Mouse (Mus musculus) MEL (cell line): Measurements from ENCODE around the gene Pdk2. TPM values are rescaled to one million over a fixed set of nuclear protein-coding genes. Genes with fewer than 3 reads are reported as not detected.

ENCODE experiments used
- DNase-seq: peaks from one replicate; pipeline ENCODE4 v3.0.0; 2011; ENCODE audit warnings: low read depth, low spot score
- H3K27ac ChIP-seq: 2 replicates; pipeline ENCODE4 v1.5.1; 2012; ENCODE audit warnings: low read depth, mild to moderate bottlenecking, control low read depth, low read length, moderate library complexity; ENCODE audit not compliant: control insufficient read depth
- H3K27me3 ChIP-seq, 2 experiments: fragments of 150-350 bp in 1 of 2; sonication (generic) in 1 of 2; 2 replicates each; pipeline ENCODE4 v1.6.1; 2012; ENCODE audit warnings: low read length in 2 of 2, mild to moderate bottlenecking in 2 of 2, improper control_type of control experiment in 1 of 2, moderate library complexity in 1 of 2; ENCODE audit not compliant: insufficient read depth in 2 of 2, control insufficient read depth in 1 of 2
- H3K36me3 ChIP-seq, 2 experiments: 2 replicates each; pipeline ENCODE4 v1.6.1; 2012 to 2014; ENCODE audit warnings: low read length in 2 of 2, improper control_type of control experiment in 1 of 2, inconsistent platforms in 1 of 2, mild to moderate bottlenecking in 1 of 2; ENCODE audit not compliant: insufficient read depth in 2 of 2, control insufficient read depth in 1 of 2
- H3K4me1 ChIP-seq, 2 experiments: fragments of 150-350 bp in 1 of 2; sonication (generic) in 1 of 2; 2 replicates each; pipeline ENCODE4 v1.6.1; 2012; ENCODE audit warnings: low read length in 2 of 2, improper control_type of control experiment in 1 of 2, mild to moderate bottlenecking in 1 of 2; ENCODE audit not compliant: insufficient read depth in 2 of 2, control insufficient read depth in 1 of 2
- H3K4me3 ChIP-seq, 2 experiments: fragments of 150-350 bp in 1 of 2; sonication (generic) in 1 of 2; 2 replicates each; pipeline ENCODE4 v1.5.1; 2012; ENCODE audit warnings: low read depth in 2 of 2, low read length in 2 of 2, mild to moderate bottlenecking in 2 of 2, moderate library complexity in 2 of 2, control low read depth in 1 of 2, improper control_type of control experiment in 1 of 2; ENCODE audit not compliant: control insufficient read depth in 1 of 2, insufficient read depth in 1 of 2
- H3K79me2 ChIP-seq: 2 replicates; pipeline ENCODE4 v1.6.1; 2012; ENCODE audit warnings: mild to moderate bottlenecking, low read length, moderate library complexity; ENCODE audit not compliant: control insufficient read depth, poor library complexity, insufficient read depth
- H3K9ac ChIP-seq: 2 replicates; pipeline ENCODE4 v1.6.1; 2012; ENCODE audit warnings: low read depth, mild to moderate bottlenecking, control low read depth, low read length, moderate library complexity; ENCODE audit not compliant: control insufficient read depth, poor library complexity, severe bottlenecking
- H3K9me3 ChIP-seq: fragments of 150-350 bp; sonication (generic); replicated peaks from 2 replicates; pipeline ENCODE4 v1.6.1; 2012; ENCODE audit warnings: mild to moderate bottlenecking, low read length, improper control_type of control experiment, moderate library complexity; ENCODE audit not compliant: insufficient read depth
- BHLHE40 ChIP-seq: IDR thresholded peaks from 2 replicates; pipeline ENCODE4 v1.6.1; 2012; ENCODE audit warnings: low read depth, mild to moderate bottlenecking, inconsistent platforms, low read length, improper control_type of control experiment, borderline replicate concordance
- CHD1 ChIP-seq: IDR thresholded peaks from 2 replicates; pipeline ENCODE4 v1.6.1; 2012; ENCODE audit warnings: low read depth, mild to moderate bottlenecking, inconsistent platforms, low read length, improper control_type of control experiment
- CHD2 ChIP-seq: IDR thresholded peaks from 2 replicates; pipeline ENCODE4 v1.6.1; 2011; ENCODE audit warnings: low read length, improper control_type of control experiment
- CTCF ChIP-seq, 3 experiments: IDR thresholded peaks in 2 of 3; conservative IDR thresholded peaks in 1 of 3; 2 replicates each; pipeline ENCODE4 v1.5.1; 2011 to 2012; ENCODE audit warnings: low read length in 3 of 3, low read depth in 2 of 3, mild to moderate bottlenecking in 2 of 3, improper control_type of control experiment in 1 of 3, inconsistent platforms in 1 of 3, mixed read lengths in 1 of 3, moderate library complexity in 1 of 3; ENCODE audit not compliant: control insufficient read depth in 1 of 3, insufficient read depth in 1 of 3, poor library complexity in 1 of 3, severe bottlenecking in 1 of 3
- ELF1 ChIP-seq: IDR thresholded peaks from 2 replicates; pipeline ENCODE4 v1.6.1; 2014; ENCODE audit warnings: low read depth, mild to moderate bottlenecking, inconsistent platforms, low read length, improper control_type of control experiment, moderate library complexity
- ETS1 ChIP-seq: IDR thresholded peaks from 2 replicates; pipeline ENCODE4 v1.6.1; 2012; ENCODE audit warnings: low read depth, mild to moderate bottlenecking, inconsistent platforms, low read length, improper control_type of control experiment, moderate library complexity
- GATA1 ChIP-seq: IDR thresholded peaks from 2 replicates; pipeline ENCODE4 v1.6.1; 2011; ENCODE audit warnings: low read depth, low read length, improper control_type of control experiment
- JUND ChIP-seq: IDR thresholded peaks from 2 replicates; pipeline ENCODE4 v1.6.1; 2011; ENCODE audit warnings: low read depth, mild to moderate bottlenecking, improper control_type of control experiment, low read length
- KAT2A ChIP-seq: conservative IDR thresholded peaks from 2 replicates; pipeline ENCODE4 v1.6.1; 2012; ENCODE audit warnings: low read depth, low read length, improper control_type of control experiment, inconsistent platforms
- MAFK ChIP-seq: IDR thresholded peaks from 2 replicates; pipeline ENCODE4 v1.6.1; 2011; ENCODE audit warnings: low read depth, mild to moderate bottlenecking, low read length, improper control_type of control experiment, borderline replicate concordance
- MAZ ChIP-seq: IDR thresholded peaks from 2 replicates; pipeline ENCODE4 v1.6.1; 2012; ENCODE audit warnings: low read depth, mild to moderate bottlenecking, inconsistent platforms, low read length, improper control_type of control experiment
- MXI1 ChIP-seq: IDR thresholded peaks from 2 replicates; pipeline ENCODE4 v1.6.1; 2011; ENCODE audit warnings: mild to moderate bottlenecking, low read depth, low read length, improper control_type of control experiment
- MYB ChIP-seq: IDR thresholded peaks from 2 replicates; pipeline ENCODE4 v1.6.1; 2011; ENCODE audit warnings: mild to moderate bottlenecking, low read depth, low read length, improper control_type of control experiment
- NELFE ChIP-seq: IDR thresholded peaks from 2 replicates; pipeline ENCODE4 v1.6.1; 2011; ENCODE audit warnings: low read depth, low read length, improper control_type of control experiment
- POLR2A ChIP-seq, 2 experiments: IDR thresholded peaks; 2 replicates each; pipeline ENCODE4 v1.6.1; 2011 to 2012; ENCODE audit warnings: low read length in 2 of 2, mild to moderate bottlenecking in 2 of 2, control low read depth in 1 of 2, improper control_type of control experiment in 1 of 2, low read depth in 1 of 2, moderate library complexity in 1 of 2; ENCODE audit not compliant: control insufficient read depth in 1 of 2, insufficient read depth in 1 of 2, poor library complexity in 1 of 2
- POLR2AphosphoS5 ChIP-seq: IDR thresholded peaks from 2 replicates; pipeline ENCODE4 v1.6.1; 2012; ENCODE audit warnings: low read depth, borderline replicate concordance, mild to moderate bottlenecking, inconsistent platforms, low read length, moderate library complexity, mixed read lengths
- RAD21 ChIP-seq: IDR thresholded peaks from 2 replicates; pipeline ENCODE4 v1.6.1; 2011; ENCODE audit warnings: mild to moderate bottlenecking, low read depth, low read length, improper control_type of control experiment
- RCOR1 ChIP-seq: IDR thresholded peaks from 2 replicates; pipeline ENCODE4 v1.6.1; 2012; ENCODE audit warnings: low read depth, mild to moderate bottlenecking, inconsistent platforms, low read length, improper control_type of control experiment
- SIN3A ChIP-seq: IDR thresholded peaks from 2 replicates; pipeline ENCODE4 v1.6.1; 2012; ENCODE audit warnings: low read length, improper control_type of control experiment, inconsistent platforms
- SMC3 ChIP-seq: IDR thresholded peaks from 2 replicates; pipeline ENCODE4 v1.6.1; 2011; ENCODE audit warnings: low read depth, low read length, improper control_type of control experiment
- TAL1 ChIP-seq: IDR thresholded peaks from 2 replicates; pipeline ENCODE4 v1.6.1; 2012; ENCODE audit warnings: mild to moderate bottlenecking, inconsistent platforms, low read length, moderate library complexity, mixed read lengths
- TBP ChIP-seq: IDR thresholded peaks from 2 replicates; pipeline ENCODE4 v1.8.0; 2011; ENCODE audit warnings: low read depth, low read length, improper control_type of control experiment
- UBTF ChIP-seq: IDR thresholded peaks from 2 replicates; pipeline ENCODE4 v1.6.1; 2012; ENCODE audit warnings: low read depth, mild to moderate bottlenecking, inconsistent platforms, low read length, improper control_type of control experiment, moderate library complexity, borderline replicate concordance; ENCODE audit not compliant: insufficient read depth
- USF1 ChIP-seq: IDR thresholded peaks from 2 replicates; pipeline ENCODE4 v1.6.1; 2014; ENCODE audit warnings: low read depth, mild to moderate bottlenecking, inconsistent platforms, low read length, improper control_type of control experiment, moderate library complexity
- USF2 ChIP-seq, 2 experiments: IDR thresholded peaks; 2 replicates each; pipeline ENCODE4 v1.6.1; 2011 to 2012; ENCODE audit warnings: improper control_type of control experiment in 2 of 2, low read length in 2 of 2, borderline replicate concordance in 1 of 2, inconsistent platforms in 1 of 2, low read depth in 1 of 2, mild to moderate bottlenecking in 1 of 2; ENCODE audit not compliant: insufficient read depth in 1 of 2
- ZC3H11A ChIP-seq: IDR thresholded peaks from 2 replicates; pipeline ENCODE4 v1.6.1; 2012; ENCODE audit warnings: low read depth, mild to moderate bottlenecking, inconsistent platforms, low read length, improper control_type of control experiment
- ZKSCAN1 ChIP-seq: IDR thresholded peaks from 2 replicates; pipeline ENCODE4 v1.6.1; 2012; ENCODE audit warnings: low read depth, mild to moderate bottlenecking, inconsistent platforms, low read length, improper control_type of control experiment, moderate library complexity
- ZMIZ1 ChIP-seq: IDR thresholded peaks from 2 replicates; pipeline ENCODE4 v1.6.1; 2012; ENCODE audit warnings: low read depth, mild to moderate bottlenecking, inconsistent platforms, low read length, improper control_type of control experiment, moderate library complexity
- ZNF384 ChIP-seq: IDR thresholded peaks from 2 replicates; pipeline ENCODE4 v1.6.1; 2012; ENCODE audit warnings: low read depth, mild to moderate bottlenecking, inconsistent platforms, low read length, improper control_type of control experiment
- polyA plus RNA-seq, 2 experiments: library from polyadenylated mRNA; stranded (reverse) in 1 of 2; unstranded in 1 of 2; fragments of >175 nt in 1 of 2; fragments of >200 nt in 1 of 2; gene quantifications; 2 replicates each; pipeline versions ENCODE4 v1.2.1 to v1.2.4; 2012; ENCODE audit warnings: low replicate concordance in 2 of 2, low read depth in 1 of 2; ENCODE audit not compliant: insufficient read length in 2 of 2, insufficient read depth in 1 of 2, missing spikeins in 1 of 2
- total RNA-seq: library from RNA; depleted of rRNA; stranded (reverse); fragments of 300-350 nt; gene quantifications from 2 replicates; pipeline ENCODE4 v1.2.3, GENCODE M21; 2012

Gene Pdk2
- total and polyA plus RNA-seq, 3 experiments, result 0.81 to 8.0 TPM; not detected in 1

- Histone ChIP-seq H3K36me3 (peaks cover 0 to 46% of the 10 kb centered on the region in 2 experiments; a peak in 2 of 4 replicates), H3K9me3 (no peaks in the 10 kb centered on the region), H3K4me3 (peak overlapping the region; percentile 79 to 87), H3K27ac (peak overlapping the region; percentile 75), H3K9ac (peak overlapping the region; percentile 97), H3K79me2 (peaks cover 75% of the 10 kb centered on the region), H3K4me1 (peaks cover 37 to 61% of the 10 kb centered on the region in 2 experiments), H3K27me3 (no peaks in the 10 kb centered on the region)
- DNase-seq, result peak; percentile 43
- TF ChIP-seq POLR2A (IDR thresholded peaks at IDR 0.05; ENCODE audit: control insufficient read depth in 1 of 2, insufficient read depth in 1 of 2, low read depth in 1 of 2, low read length in 2 of 2, poor library complexity in 1 of 2), result peak in 1 of 2 experiments; percentile 3; a peak in 1 of 4 replicates
- no peak for TF ChIP-seq USF2 (IDR thresholded peaks at IDR 0.05; ENCODE audit: borderline replicate concordance in 1 of 2, insufficient read depth in 1 of 2, low read depth in 1 of 2, low read length in 2 of 2)
Measured at GRCm38 (mm10) chr11:94992480-94992753, 48.7 kb downstream of the Pdk2 start.

GRCm38 (mm10) chr11:94991641-94992479 lies 49.3 kb downstream of the Pdk2 start:
- no peaks in the 10 kb centered on the region for H3K9me3 ChIP-seq
- H3K27ac ChIP-seq, result peak overlapping the region; percentile 75
- peaks cover 0 to 42% of the 10 kb centered on the region in 2 experiments; a peak in 2 of 4 replicates for H3K36me3 ChIP-seq
- peak; percentile 65 for DNase-seq
- H3K4me3 ChIP-seq, result peak overlapping the region; percentile 79 to 87
- H3K4me1 ChIP-seq, result peaks cover 34 to 59% of the 10 kb centered on the region in 2 experiments
- peak overlapping the region; percentile 97 for H3K9ac ChIP-seq
- H3K79me2 ChIP-seq, result peaks cover 71% of the 10 kb centered on the region
- H3K27me3 ChIP-seq, result no peaks in the 10 kb centered on the region
- no peak for TF ChIP-seq CHD2
- no peak for TF ChIP-seq CTCF (IDR thresholded peaks at IDR 0.05 in 2 of 3, conservative IDR thresholded peaks at IDR 0.05 in 1 of 3; ENCODE audit: control insufficient read depth in 1 of 3, insufficient read depth in 1 of 3, low read depth in 2 of 3, low read length in 3 of 3, poor library complexity in 1 of 3, severe bottlenecking in 1 of 3)
- TF ChIP-seq GATA1, result no peak
- no peak for TF ChIP-seq SMC3
- no peak for TF ChIP-seq ZKSCAN1
- no peak for TF ChIP-seq TAL1
- no peak for TF ChIP-seq TBP
- TF ChIP-seq NELFE, result peak; percentile 24; the same call in 1 of the 2 replicates
- TF ChIP-seq BHLHE40, result no peak
- TF ChIP-seq SIN3A, result peak; percentile 14; the same call in 1 of the 2 replicates
- TF ChIP-seq JUND, result no peak
- TF ChIP-seq ELF1, result 0 out of 2 replicates have a peak, but pooled peaks have one; percentile 33
- no peak for TF ChIP-seq USF2 (IDR thresholded peaks at IDR 0.05; ENCODE audit: borderline replicate concordance in 1 of 2, insufficient read depth in 1 of 2, low read depth in 1 of 2, low read length in 2 of 2)
- no peak for TF ChIP-seq MAFK
- no peak for TF ChIP-seq ZC3H11A
- peak; percentile 32 for TF ChIP-seq MXI1
- TF ChIP-seq UBTF, result peak; percentile 77; the same call in 1 of the 2 replicates
- TF ChIP-seq ZMIZ1, result no peak
- 0 out of 4 replicates have a peak, but pooled peaks of 1 of the 2 experiments have one; percentile 16 for TF ChIP-seq POLR2A (IDR thresholded peaks at IDR 0.05; ENCODE audit: control insufficient read depth in 1 of 2, insufficient read depth in 1 of 2, low read depth in 1 of 2, low read length in 2 of 2, poor library complexity in 1 of 2)
- no peak for TF ChIP-seq USF1
- no peak for TF ChIP-seq ZNF384
- TF ChIP-seq CHD1, result no peak; the same call in 1 of the 2 replicates
- TF ChIP-seq RAD21, result no peak
- no peak for TF ChIP-seq POLR2AphosphoS5
- no peak for TF ChIP-seq MYB
- no peak for TF ChIP-seq KAT2A
- TF ChIP-seq MAZ, result 0 out of 2 replicates have a peak, but pooled peaks have one; percentile 4
- 0 out of 2 replicates have a peak, but pooled peaks have one; percentile 6 for TF ChIP-seq ETS1
- no peak for TF ChIP-seq RCOR1
